In the genomic region with DNA sequence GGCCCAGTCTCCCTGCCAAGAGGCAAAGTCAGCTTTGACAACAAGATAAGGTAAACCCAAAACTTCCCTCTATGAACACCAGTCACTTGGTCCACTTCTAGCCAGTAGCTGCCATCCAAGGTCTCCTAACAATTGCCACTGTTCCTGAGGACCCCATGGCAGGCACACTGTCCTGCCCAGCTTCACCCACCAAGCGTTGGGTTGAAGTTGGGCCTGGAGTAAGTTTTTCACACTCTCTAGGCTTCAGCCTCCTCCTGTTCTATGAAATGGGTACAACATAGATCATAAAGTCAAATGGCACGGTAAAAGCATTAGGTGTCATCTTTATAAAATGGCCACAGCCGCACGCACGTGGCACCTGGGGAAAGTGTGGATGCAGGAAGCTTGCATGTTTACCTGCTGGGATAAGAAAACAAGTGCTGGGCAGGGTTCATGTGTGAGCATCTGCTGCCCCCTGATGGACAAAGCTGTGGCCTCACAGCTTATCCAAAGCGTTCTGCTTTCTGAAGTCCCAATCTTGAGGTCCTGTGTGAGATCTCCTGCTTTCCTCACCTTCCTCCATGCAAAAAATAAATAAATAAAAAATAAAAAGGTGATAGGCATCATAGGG, we compare ENCODE assay signal across 8 mouse cellular contexts. TPM values are rescaled to one million over a fixed set of nuclear protein-coding genes. Genes with fewer than 3 reads are reported as not detected.
A peak's percentile ranks its signal among the peaks of the same experiment; 100 is the strongest.
DNase-seq lines count a peak whose midpoint lies in the region; ATAC-seq and TF ChIP-seq lines count a peak whose summit lies in the region.

No protein-coding gene starts in this region.

- no peak overlapping the region for H3K4me2 ChIP-seq in kidney, embryonic 14.5 days (replicated peaks; ENCODE audit: low read depth, low read length)
- H3K4me2 ChIP-seq in neural tube, embryonic 11.5 days (ENCODE audit: low read depth), result no peak overlapping the region

- no peak overlapping the region for H3K9ac ChIP-seq in kidney, embryonic 14.5 days (ENCODE audit: low read depth, low read length)
- H3K9ac ChIP-seq in neural tube, embryonic 11.5 days (ENCODE audit: low read length), result no peak overlapping the region

- no peak for TF ChIP-seq POLR2A in testis, adult 2 months (IDR thresholded peaks at IDR 0.05; ENCODE audit: control insufficient read depth, low read depth, low read length)

- no peak overlapping the region for H3K4me3 ChIP-seq in testis, adult 2 months (ENCODE audit: control insufficient read depth, low read depth, low read length)
- H3K4me3 ChIP-seq in kidney, embryonic 14.5 days (ENCODE audit: low read length), result no peak overlapping the region
- no peak overlapping the region for H3K4me3 ChIP-seq in limb, embryonic 10.5 days
- H3K4me3 ChIP-seq in neural tube, embryonic 11.5 days (ENCODE audit: low read depth, low read length), result no peak overlapping the region

- no peaks in the 10 kb centered on the region for H3K9me3 ChIP-seq in kidney, embryonic 14.5 days (ENCODE audit: control insufficient read depth, low read length)
- H3K9me3 ChIP-seq in limb, embryonic 10.5 days (replicated peaks), result no peaks in the 10 kb centered on the region
- H3K9me3 ChIP-seq in neural tube, embryonic 11.5 days (ENCODE audit: control insufficient read depth, low read length), result no peaks in the 10 kb centered on the region

- no peaks in the 10 kb centered on the region for H3K27me3 ChIP-seq in testis, adult 2 months (ENCODE audit: control insufficient read depth, insufficient read depth, low read length)
- no peaks in the 10 kb centered on the region for H3K27me3 ChIP-seq in kidney, embryonic 14.5 days (ENCODE audit: control insufficient read depth, insufficient read depth, low read length)
- no peaks in the 10 kb centered on the region for H3K27me3 ChIP-seq in limb, embryonic 10.5 days (ENCODE audit: low read depth, poor library complexity, severe bottlenecking)
- no peaks in the 10 kb centered on the region for H3K27me3 ChIP-seq in neural tube, embryonic 11.5 days (ENCODE audit: control insufficient read depth, insufficient read depth, low read length)

- no peaks in the 10 kb centered on the region for H3K36me3 ChIP-seq in testis, adult 2 months (ENCODE audit: control insufficient read depth, insufficient read depth, low read length)
- no peaks in the 10 kb centered on the region for H3K36me3 ChIP-seq in kidney, embryonic 14.5 days (ENCODE audit: control insufficient read depth, insufficient read depth, low read length)
- H3K36me3 ChIP-seq in limb, embryonic 10.5 days, result no peaks in the 10 kb centered on the region
- no peaks in the 10 kb centered on the region for H3K36me3 ChIP-seq in neural tube, embryonic 11.5 days (ENCODE audit: control insufficient read depth, insufficient read depth, low read length)

- no peak overlapping the region for H3K27ac ChIP-seq in testis, adult 2 months (ENCODE audit: control insufficient read depth, insufficient read depth, low read depth, low read length)
- H3K27ac ChIP-seq in kidney, embryonic 14.5 days (ENCODE audit: low read depth, low read length), result no peak overlapping the region
- H3K27ac ChIP-seq in limb, embryonic 10.5 days, result no peak overlapping the region
- H3K27ac ChIP-seq in neural tube, embryonic 11.5 days (ENCODE audit: low read depth, low read length), result no peak overlapping the region

- peak; percentile 69; the same call in 1 of the 2 replicates for ATAC-seq in kidney, embryonic 14.5 days (ENCODE audit: low FRiP score, low TSS enrichment)
- peak; percentile 62 for ATAC-seq in neural tube, embryonic 11.5 days (ENCODE audit: insufficient read depth, low FRiP score, low TSS enrichment)

- peak; percentile 65; the same call in 1 of the 2 replicates for TF ChIP-seq CTCF in testis, adult 2 months (IDR thresholded peaks at IDR 0.05; ENCODE audit: control insufficient read depth, insufficient read depth, insufficient replicate concordance, low read depth, low read length)

- peaks cover 2% of the 10 kb centered on the region; the same call in 1 of the 2 replicates for H3K4me1 ChIP-seq in testis, adult 2 months (ENCODE audit: control insufficient read depth, insufficient read depth, low read length)
- H3K4me1 ChIP-seq in kidney, embryonic 14.5 days (ENCODE audit: control insufficient read depth, insufficient read depth, low read length), result no peaks in the 10 kb centered on the region
- H3K4me1 ChIP-seq in limb, embryonic 10.5 days, result no peaks in the 10 kb centered on the region
- H3K4me1 ChIP-seq in neural tube, embryonic 11.5 days (ENCODE audit: control insufficient read depth, insufficient read depth, low read length), result no peaks in the 10 kb centered on the region

- 37% methylated on average over 6 of the region's 6 CpGs for WGBS in kidney, embryonic 14.5 days
- 48% methylated on average over 6 of the region's 6 CpGs for WGBS in limb, embryonic 10.5 days
- WGBS in neural tube, embryonic 11.5 days, result 38% methylated on average over 6 of the region's 6 CpGs

- intact Hi-C loops in gastrocnemius, postnatal 14 days (cut with DNase I; ENCODE audit: low total_unique reads), result loop anchor here (2.0 kb wide), 1 partner anchor 154 kb away; no protein-coding TSS in a partner anchor

- DNase-seq in testis, postnatal 14 days (ENCODE audit: low spot score), result no peak
- peak; percentile 70 to 78 for DNase-seq in cerebellum, postnatal 4 days (ENCODE audit: low spot score in 2 of 2)
- peak; percentile 64 for DNase-seq in gastrocnemius, postnatal 14 days
- peak; percentile 78 for DNase-seq in limb, embryonic 10.5 days (ENCODE audit: low spot score)
- peak; percentile 64 for DNase-seq in neural tube, embryonic 11.5 days (ENCODE audit: low spot score)
- DNase-seq in thymus, postnatal 36 days, result peak; percentile 30 to 33

RNA-seq across cellular contexts. Expression of gene Ssu2, which starts 25.4 kb away (rescaled TPM):
- polyA plus RNA-seq in testis, adult 2 months (2012; rRNA removed), result 3.3 and 3.7 TPM in 2 replicates
- total RNA-seq in gastrocnemius, postnatal 14 days (2021), result 1 to 10 TPM; 1.9 to 3.3 TPM
- polyA plus RNA-seq in kidney, embryonic 14.5 days (2014; fragmentation: Nextera tagmentation; extraction: Ambion mirVana), result 3.2 and 3.7 TPM in 2 replicates
- polyA plus RNA-seq in limb, embryonic 10.5 days (2016; fragmentation: Nextera tagmentation; extraction: Ambion mirVana), result 2.0 and 2.4 TPM in 2 replicates
- 0.90 and 0.99 TPM in 2 replicates for polyA plus RNA-seq in neural tube, embryonic 11.5 days (2014; fragmentation: Nextera tagmentation; extraction: Ambion mirVana)
